Mouse (Mus musculus) megakaryocyte-erythroid progenitor cell, adult 5 weeks (primary cell): ENCODE measurements around the gene Bend3. TPM values are rescaled to one million over a fixed set of nuclear protein-coding genes. Genes with fewer than 3 reads are reported as not detected.

Source experiments
- polyA plus RNA-seq: library from polyadenylated mRNA; stranded (reverse); fragments of >175 nt; gene quantifications from 2 replicates; pipeline ENCODE4 v1.2.3, GENCODE M21; 2012

Bend3 gene
- polyA plus RNA-seq: 9.6 and 10.8 TPM in 2 replicates

GRCm38 (mm10) chr10:43478751-43479435 is at the start of gene Bend3:
Bend3 (plus strand) TSS chr10:43478831.

GRCm38 (mm10) chr10:43523931-43524330 is 45.3 kb downstream of the Bend3 start, which contains the start of gene Gm9803:
Gm9803 (plus strand) TSS chr10:43524084.

GRCm38 (mm10) chr10:43540442-43541152 is 62.0 kb downstream of the Bend3 start, which contains the start of gene 1700021F05Rik:
1700021F05Rik (minus strand) TSS chr10:43540994.

Other genes starting within 250 kb of the Bend3 start
- 38.1 and 53.3 TPM in 2 replicates for gene Gm9803, start 45.3 kb downstream of the Bend3 start, polyA plus RNA-seq
- 11.3 and 11.5 TPM in 2 replicates for gene 1700021F05Rik, start 62.2 kb downstream of the Bend3 start, polyA plus RNA-seq
- gene Cd24a, start 99.5 kb downstream of the Bend3 start, polyA plus RNA-seq: 153 and 185 TPM in 2 replicates